8 mouse cellular contexts compared by ENCODE assay signal in genomic region chr6:137558840-137559239, GRCm38 (mm10).
DNase-seq lines count a peak whose midpoint lies in the region; TF ChIP-seq lines count a peak whose summit lies in the region.

No protein-coding gene starts in this region.

- 12% methylated on average over 13 of the region's 13 CpGs for WGBS in kidney, adult 2 months
- 2% methylated on average over 11 of the region's 13 CpGs for WGBS in macrophage (ENCODE audit: missing documents)

- no peaks in the 10 kb centered on the region for H3K36me3 ChIP-seq in kidney, adult 2 months (ENCODE audit: control insufficient read depth, insufficient read depth, low read length)
- no peaks in the 10 kb centered on the region for H3K36me3 ChIP-seq in macrophage (ENCODE audit: inconsistent target)

- intact Hi-C loops in left cerebral cortex, adult 2 months (cut with DNase I): no loop called here

- TF ChIP-seq CTCF in left cerebral cortex, adult 2 months (IDR thresholded peaks at IDR 0.05): no peak
- TF ChIP-seq CTCF in kidney, adult 2 months (conservative IDR thresholded peaks at IDR 0.05; ENCODE audit: insufficient read depth, insufficient read length, low read depth, low read length): no peak

- H3K4me3 ChIP-seq in left cerebral cortex, adult 2 months: 0 out of 2 replicates have a peak overlapping the region, but pooled peaks have one; percentile 11
- no peak overlapping the region for H3K4me3 ChIP-seq in kidney, adult 2 months (ENCODE audit: insufficient read depth, low read depth, low read length)
- H3K4me3 ChIP-seq in macrophage (ENCODE audit: inconsistent target): no peak overlapping the region

- peak; percentile 19 to 20 for DNase-seq in left cerebral cortex, adult 2 months (ENCODE audit: extremely low spot score in 1 of 2, low spot score in 2 of 2)
- DNase-seq in left cerebral cortex, adult 11 months (ENCODE audit: low spot score): no peak
- DNase-seq in gastrocnemius, adult 18-20 months (ENCODE audit: low spot score): peak; percentile 80
- DNase-seq in kidney, adult 2 months: peak; percentile 81
- peak; percentile 55 to 64 for DNase-seq in urinary bladder, postnatal 4 days (ENCODE audit: low spot score in 2 of 2)
- DNase-seq in thymus, postnatal 0 days (ENCODE audit: low spot score): no peak
- no peak for DNase-seq in layer of hippocampus, postnatal 10 days (ENCODE audit: low spot score in 2 of 2)

- H3K27me3 ChIP-seq in kidney, adult 2 months (replicated peaks; ENCODE audit: control insufficient read depth, insufficient read depth, low read length): no peaks in the 10 kb centered on the region

- H3K4me1 ChIP-seq in kidney, adult 2 months (ENCODE audit: control insufficient read depth, insufficient read depth, low read length): peaks cover 42% of the 10 kb centered on the region

- no peak for TF ChIP-seq POLR2A in kidney, adult 2 months (IDR thresholded peaks at IDR 0.05; ENCODE audit: low read depth, low read length)

- H3K79me2 ChIP-seq in macrophage (ENCODE audit: inconsistent target): peaks cover 62% of the 10 kb centered on the region

- H3K27ac ChIP-seq in left cerebral cortex, adult 2 months: no peak overlapping the region
- peak overlapping the region; percentile 94 for H3K27ac ChIP-seq in kidney, adult 2 months (ENCODE audit: insufficient read depth, low read depth, low read length)
- H3K27ac ChIP-seq in macrophage: peak overlapping the region; percentile 98

Comparison
In these comparisons a context has a peak if more than half of its experiments do, and no peak if none do; other contexts are left out.
1. DNase-seq: peak in left cerebral cortex, adult 2 months (2 of 2), gastrocnemius, adult 18-20 months (single experiment), kidney, adult 2 months (single experiment) and urinary bladder, postnatal 4 days (2 of 2); none in left cerebral cortex, adult 11 months (single experiment), thymus, postnatal 0 days (single experiment) and layer of hippocampus, postnatal 10 days (0 of 2).